Mouse (Mus musculus) spleen, postnatal 36 days (tissue): ENCODE results near the gene Gucy2d.
A peak's percentile ranks its signal among the peaks of the same experiment; 100 is the strongest.

Experiments
- DNase-seq, 2 experiments: peaks; one replicate each; pipeline ENCODE4 v3.0.0; 2022; ENCODE audit warnings: low spot score in 2 of 2, mixed read lengths in 1 of 2

Gene Gucy2d

GRCm38 (mm10) chr7:98513251-98513650, 73.0 kb downstream of the Gucy2d start:
- no peak for DNase-seq

GRCm38 (mm10) chr7:98522576-98522975, 82.4 kb downstream of the Gucy2d start:
- peak; percentile 31 to 44 for DNase-seq

GRCm38 (mm10) chr7:98523070-98523812, 83.0 kb downstream of the Gucy2d start:
- no peak for DNase-seq

DNA sequence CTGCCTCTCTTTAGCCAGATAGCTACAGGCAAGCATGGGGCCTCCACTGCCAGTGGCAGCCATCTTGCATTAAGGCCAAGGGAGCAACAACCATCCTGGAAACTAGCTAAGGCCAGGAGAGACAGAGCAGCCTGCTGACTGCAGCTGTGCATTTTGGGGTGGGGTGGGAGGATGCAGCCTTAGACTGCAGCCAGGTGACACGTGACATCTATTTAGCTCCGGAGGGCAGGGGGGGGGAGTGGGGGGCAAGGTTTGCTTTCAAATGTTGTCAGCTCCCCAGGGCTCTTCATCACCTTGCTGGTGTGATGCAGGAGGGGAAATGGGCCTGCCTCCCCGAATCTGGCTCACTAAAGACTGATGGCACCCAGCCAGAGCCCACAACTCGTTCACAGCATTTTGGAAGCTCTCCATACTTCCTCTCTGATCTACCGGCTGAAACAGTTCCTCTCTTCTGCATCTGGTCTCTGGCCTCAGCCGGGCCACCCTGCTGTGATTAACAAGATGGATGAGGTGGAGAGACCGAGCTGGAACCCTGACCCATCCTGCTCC, 83.7 kb downstream of the Gucy2d start:
- peak; percentile 19 to 28 for DNase-seq

GRCm38 (mm10) chr7:98524401-98524800, 84.2 kb downstream of the Gucy2d start:
- DNase-seq, result no peak

- DNase-seq, result no peak
These were observed 84.9 kb downstream of the Gucy2d start for GRCm38 (mm10) chr7:98524869-98525699.
